18 mouse cellular contexts compared by ENCODE assay signal in the genomic region with DNA sequence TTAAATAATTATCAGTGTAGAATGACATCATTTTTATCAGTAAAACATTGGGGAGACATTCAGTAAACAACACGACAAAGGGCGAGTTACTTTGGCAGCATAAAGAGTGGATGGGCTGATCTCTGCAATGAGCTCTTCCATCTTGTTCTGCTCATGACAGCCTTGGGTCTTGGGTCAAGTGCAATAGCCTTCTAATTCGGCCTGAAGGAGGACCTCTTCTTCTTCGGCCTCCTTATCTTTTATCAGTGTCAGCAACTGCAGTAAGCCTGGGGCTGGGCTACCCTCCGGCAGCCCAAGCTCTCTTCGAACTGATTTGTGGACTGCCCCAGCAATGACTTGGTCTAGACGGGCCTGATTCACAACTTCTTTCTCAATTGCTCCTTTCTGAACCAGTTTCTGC. TPM values are rescaled to one million over a fixed set of nuclear protein-coding genes. Genes with fewer than 3 reads are reported as not detected.
A peak's percentile ranks its signal among the peaks of the same experiment; 100 is the strongest.
DNase-seq lines count a peak whose midpoint lies in the region; ATAC-seq and TF ChIP-seq lines count a peak whose summit lies in the region.
"Had no signal": no experiment of that assay in that cellular context is flagged by ENCODE, and none has a peak within 500 bp of the region (broad histone marks: within the 10 kb centered on the region; RNA-seq: fewer than 3 reads in every experiment).

No protein-coding gene starts in this region.

- H3K4me3 ChIP-seq in forebrain, embryonic 15.5 days = no peak overlapping the region
- H3K4me3 ChIP-seq in forebrain, embryonic 16.5 days (replicated peaks; ENCODE audit: low read length) = no peak overlapping the region
- peak overlapping the region; percentile 62 for H3K4me3 ChIP-seq in left cerebral cortex, adult 2 months
- no peak overlapping the region for H3K4me3 ChIP-seq in embryonic facial prominence, embryonic 13.5 days
- H3K4me3 ChIP-seq in midbrain, embryonic 16.5 days (ENCODE audit: low read depth, low read length) = no peak overlapping the region

- H3K27me3 ChIP-seq in forebrain, embryonic 15.5 days = no peaks in the 10 kb centered on the region
- no peaks in the 10 kb centered on the region for H3K27me3 ChIP-seq in forebrain, embryonic 16.5 days (replicated peaks; ENCODE audit: control insufficient read depth, insufficient read depth, low read length)
- H3K27me3 ChIP-seq in embryonic facial prominence, embryonic 13.5 days = no peaks in the 10 kb centered on the region
- no peaks in the 10 kb centered on the region for H3K27me3 ChIP-seq in midbrain, embryonic 16.5 days (ENCODE audit: control insufficient read depth, insufficient read depth, low read depth, low read length)

- H3K9ac ChIP-seq in forebrain, embryonic 15.5 days (replicated peaks) = no peak overlapping the region
- no peak overlapping the region for H3K9ac ChIP-seq in forebrain, embryonic 16.5 days (replicated peaks; ENCODE audit: low read depth, low read length)
- peak overlapping the region; percentile 85; the same call in 1 of the 2 replicates for H3K9ac ChIP-seq in embryonic facial prominence, embryonic 13.5 days
- H3K9ac ChIP-seq in midbrain, embryonic 16.5 days (ENCODE audit: low read depth, low read length) = peak overlapping the region; percentile 94; the same call in 1 of the 2 replicates

- no peak for ATAC-seq in forebrain, embryonic 15.5 days (replicated peaks)
- ATAC-seq in forebrain, embryonic 16.5 days = no peak
- ATAC-seq in embryonic facial prominence, embryonic 13.5 days (ENCODE audit: insufficient number of reproducible peaks, insufficient read depth, low FRiP score, low TSS enrichment, low read depth) = no peak
- ATAC-seq in midbrain, embryonic 16.5 days = no peak
- no peak for ATAC-seq in CD4-positive, CD25-positive, alpha-beta regulatory T cell, adult 4 months

- peaks cover 4% of the 10 kb centered on the region; the same call in 1 of the 2 replicates for H3K36me3 ChIP-seq in forebrain, embryonic 15.5 days
- peaks cover 2% of the 10 kb centered on the region; the same call in 1 of the 2 replicates for H3K36me3 ChIP-seq in forebrain, embryonic 16.5 days (ENCODE audit: control insufficient read depth, insufficient read depth)
- peaks cover 7% of the 10 kb centered on the region; the same call in 1 of the 2 replicates for H3K36me3 ChIP-seq in embryonic facial prominence, embryonic 13.5 days
- no peaks in the 10 kb centered on the region for H3K36me3 ChIP-seq in midbrain, embryonic 16.5 days (ENCODE audit: control insufficient read depth, insufficient read depth, low read length)

- no peak for TF ChIP-seq CTCF in left cerebral cortex, adult 2 months (IDR thresholded peaks at IDR 0.05)

- no peak for DNase-seq in left cerebral cortex, adult 2 months (ENCODE audit: extremely low spot score in 1 of 2, low spot score in 2 of 2)
- DNase-seq in left cerebral cortex, adult 8-10 months (ENCODE audit: low spot score in 2 of 2) = no peak
- DNase-seq in cerebellum, postnatal 36 days = no peak
- DNase-seq: cerebellum, postnatal 14 days; heart, postnatal 36 days; kidney, adult 18-20 months; kidney, postnatal 36 days; lung, embryonic 14.5 days; thymus, adult 18-20 months had no signal

- no peaks in the 10 kb centered on the region for H3K9me3 ChIP-seq in forebrain, embryonic 15.5 days
- H3K9me3 ChIP-seq in forebrain, embryonic 16.5 days (ENCODE audit: control insufficient read depth, low read length) = no peaks in the 10 kb centered on the region
- H3K9me3 ChIP-seq in embryonic facial prominence, embryonic 13.5 days = no peaks in the 10 kb centered on the region
- no peaks in the 10 kb centered on the region for H3K9me3 ChIP-seq in midbrain, embryonic 16.5 days (replicated peaks; ENCODE audit: control insufficient read depth, low read length, poor library complexity, severe bottlenecking)

- H3K27ac ChIP-seq in forebrain, embryonic 15.5 days (replicated peaks) = no peak overlapping the region
- H3K27ac ChIP-seq in forebrain, embryonic 16.5 days (ENCODE audit: low read length) = no peak overlapping the region
- no peak overlapping the region; the same call in 1 of the 2 replicates for H3K27ac ChIP-seq in left cerebral cortex, adult 2 months
- H3K27ac ChIP-seq in embryonic facial prominence, embryonic 13.5 days = no peak overlapping the region
- no peak overlapping the region for H3K27ac ChIP-seq in midbrain, embryonic 16.5 days (ENCODE audit: low read length)

- 89% methylated on average over 7 of the region's 7 CpGs for WGBS in forebrain, embryonic 15.5 days
- WGBS in forebrain, embryonic 16.5 days = 88% methylated on average over 7 of the region's 7 CpGs
- 86% methylated on average over 7 of the region's 7 CpGs for WGBS in embryonic facial prominence, embryonic 13.5 days
- WGBS in midbrain, embryonic 16.5 days = 87% methylated on average over 7 of the region's 7 CpGs

- intact Hi-C loops in left cerebral cortex, adult 2 months (cut with DNase I) = no loop called here

- peaks cover 26% of the 10 kb centered on the region for H3K4me1 ChIP-seq in forebrain, embryonic 15.5 days
- H3K4me1 ChIP-seq in forebrain, embryonic 16.5 days (replicated peaks; ENCODE audit: control insufficient read depth, insufficient read depth, low read length) = peaks cover 21% of the 10 kb centered on the region
- H3K4me1 ChIP-seq in embryonic facial prominence, embryonic 13.5 days = peaks cover 18% of the 10 kb centered on the region
- peaks cover 23% of the 10 kb centered on the region for H3K4me1 ChIP-seq in midbrain, embryonic 16.5 days (ENCODE audit: control insufficient read depth, insufficient read depth, low read length)

- H3K4me2 ChIP-seq in forebrain, embryonic 15.5 days (replicated peaks) = 0 out of 2 replicates have a peak overlapping the region, but pooled peaks have one; percentile 86
- no peak overlapping the region for H3K4me2 ChIP-seq in forebrain, embryonic 16.5 days (ENCODE audit: low read length)
- peak overlapping the region; percentile 85; the same call in 1 of the 2 replicates for H3K4me2 ChIP-seq in embryonic facial prominence, embryonic 13.5 days
- H3K4me2 ChIP-seq in midbrain, embryonic 16.5 days (ENCODE audit: low read length) = peak overlapping the region; percentile 97; the same call in 1 of the 2 replicates

RNA-seq across cellular contexts. Expression of a gene that starts 1.4 kb away (rescaled TPM):
- polyA plus RNA-seq in forebrain, embryonic 15.5 days (2015; fragmentation: Nextera tagmentation; extraction: Ambion mirVana) = 48.9 and 53.2 TPM in 2 replicates
- 53.6 and 60.2 TPM in 2 replicates for polyA plus RNA-seq in forebrain, embryonic 16.5 days (2015; fragmentation: Nextera tagmentation; extraction: Ambion mirVana)
- total RNA-seq in left cerebral cortex, adult 2 months (2021) = 10 to 100 TPM; 24.4 to 33.8 TPM
- total RNA-seq in left cerebral cortex, adult 8-10 months (2022) = 10 to 100 TPM; 29.9 to 37.3 (median 33.4) TPM
- polyA plus RNA-seq in embryonic facial prominence, embryonic 13.5 days (2015; fragmentation: Nextera tagmentation; extraction: Ambion mirVana) = 25.5 and 25.7 TPM in 2 replicates
- 76.2 and 78.4 TPM in 2 replicates for polyA plus RNA-seq in midbrain, embryonic 16.5 days (2015; fragmentation: Nextera tagmentation; extraction: Ambion mirVana)
- polyA plus RNA-seq in CD4-positive, CD25-positive, alpha-beta regulatory T cell, adult 4 months (2017; shearing (Covaris generic)) = 1 to 10 TPM; 4.6 to 9.5 TPM

RNA-seq across cellular contexts. Expression of a gene that starts 1.5 kb away (rescaled TPM):
- polyA plus RNA-seq in forebrain, embryonic 15.5 days (2015; fragmentation: Nextera tagmentation; extraction: Ambion mirVana) = 11.4 and 12.7 TPM in 2 replicates
- 11.0 and 11.9 TPM in 2 replicates for polyA plus RNA-seq in forebrain, embryonic 16.5 days (2015; fragmentation: Nextera tagmentation; extraction: Ambion mirVana)
- 1 to 10 TPM; 5.6 to 5.7 TPM for total RNA-seq in left cerebral cortex, adult 2 months (2021)
- 1 to 10 TPM; 5.3 to 6.3 (median 5.9) TPM for total RNA-seq in left cerebral cortex, adult 8-10 months (2022)
- 9.7 and 10.9 TPM in 2 replicates for polyA plus RNA-seq in embryonic facial prominence, embryonic 13.5 days (2015; fragmentation: Nextera tagmentation; extraction: Ambion mirVana)
- polyA plus RNA-seq in midbrain, embryonic 16.5 days (2015; fragmentation: Nextera tagmentation; extraction: Ambion mirVana) = 10.8 and 11.3 TPM in 2 replicates
- 1 to 10 TPM; 9.7 TPM for polyA plus RNA-seq in CD4-positive, CD25-positive, alpha-beta regulatory T cell, adult 4 months (2017; shearing (Covaris generic))

RNA-seq across cellular contexts. Expression of a gene that starts 15.5 kb away (rescaled TPM):
- not detected in 2 replicates for polyA plus RNA-seq in forebrain, embryonic 15.5 days (2015; fragmentation: Nextera tagmentation; extraction: Ambion mirVana)
- polyA plus RNA-seq in forebrain, embryonic 16.5 days (2015; fragmentation: Nextera tagmentation; extraction: Ambion mirVana) = not detected in 2 replicates
- total RNA-seq in left cerebral cortex, adult 2 months (2021) = not detected
- not detected for total RNA-seq in left cerebral cortex, adult 8-10 months (2022)
- not detected in 2 replicates for polyA plus RNA-seq in embryonic facial prominence, embryonic 13.5 days (2015; fragmentation: Nextera tagmentation; extraction: Ambion mirVana)
- not detected in 2 replicates for polyA plus RNA-seq in midbrain, embryonic 16.5 days (2015; fragmentation: Nextera tagmentation; extraction: Ambion mirVana)
- not detected for polyA plus RNA-seq in CD4-positive, CD25-positive, alpha-beta regulatory T cell, adult 4 months (2017; shearing (Covaris generic))
- total RNA-seq: gastrocnemius, adult 8-10 months; heart, postnatal 36 days; layer of hippocampus, postnatal 25 days; megakaryocyte progenitor cell, adult 5-6 weeks had no signal
- polyA plus RNA-seq: embryonic facial prominence, embryonic 11.5 days; lung, embryonic 14.5 days had no signal

RNA-seq across cellular contexts. Expression of a gene that starts 15.5 kb away (rescaled TPM):
- 42.4 and 45.4 TPM in 2 replicates for polyA plus RNA-seq in forebrain, embryonic 15.5 days (2015; fragmentation: Nextera tagmentation; extraction: Ambion mirVana)
- polyA plus RNA-seq in forebrain, embryonic 16.5 days (2015; fragmentation: Nextera tagmentation; extraction: Ambion mirVana) = 43.6 and 50.0 TPM in 2 replicates
- total RNA-seq in left cerebral cortex, adult 2 months (2021) = 10 to 100 TPM; 15.8 to 18.1 TPM
- total RNA-seq in left cerebral cortex, adult 8-10 months (2022) = 10 to 100 TPM; 12.7 to 15.0 (median 13.4) TPM
- 36.0 and 38.9 TPM in 2 replicates for polyA plus RNA-seq in embryonic facial prominence, embryonic 13.5 days (2015; fragmentation: Nextera tagmentation; extraction: Ambion mirVana)
- polyA plus RNA-seq in midbrain, embryonic 16.5 days (2015; fragmentation: Nextera tagmentation; extraction: Ambion mirVana) = 48.6 and 53.2 TPM in 2 replicates
- 10 to 100 TPM; 27.3 to 32.2 TPM for polyA plus RNA-seq in CD4-positive, CD25-positive, alpha-beta regulatory T cell, adult 4 months (2017; shearing (Covaris generic))

RNA-seq across cellular contexts. Expression of a gene that starts 15.7 kb away (rescaled TPM):
- 41.1 and 43.0 TPM in 2 replicates for polyA plus RNA-seq in forebrain, embryonic 15.5 days (2015; fragmentation: Nextera tagmentation; extraction: Ambion mirVana)
- polyA plus RNA-seq in forebrain, embryonic 16.5 days (2015; fragmentation: Nextera tagmentation; extraction: Ambion mirVana) = 43.1 and 47.6 TPM in 2 replicates
- 10 to 100 TPM; 30.9 to 32.0 TPM for total RNA-seq in left cerebral cortex, adult 2 months (2021)
- 10 to 100 TPM; 30.1 to 31.7 (median 31.3) TPM for total RNA-seq in left cerebral cortex, adult 8-10 months (2022)
- polyA plus RNA-seq in embryonic facial prominence, embryonic 13.5 days (2015; fragmentation: Nextera tagmentation; extraction: Ambion mirVana) = 42.1 and 44.7 TPM in 2 replicates
- polyA plus RNA-seq in midbrain, embryonic 16.5 days (2015; fragmentation: Nextera tagmentation; extraction: Ambion mirVana) = 33.8 and 34.7 TPM in 2 replicates
- 10 to 100 TPM; 19.5 to 21.7 TPM for polyA plus RNA-seq in CD4-positive, CD25-positive, alpha-beta regulatory T cell, adult 4 months (2017; shearing (Covaris generic))

Comparison
In these comparisons a context has a peak if more than half of its experiments do, and no peak if none do; other contexts are left out.
1. H3K9ac ChIP-seq: peak in embryonic facial prominence, embryonic 13.5 days (single experiment) and midbrain, embryonic 16.5 days (single experiment); none in forebrain, embryonic 15.5 days (single experiment) and forebrain, embryonic 16.5 days (single experiment).